Mouse (Mus musculus) C2C12 (cell line): ENCODE measurements around the gene Mgat4b. TPM values are rescaled to one million over a fixed set of nuclear protein-coding genes. Genes with fewer than 3 reads are reported as not detected.

ENCODE experiments used
- H3K27me3 ChIP-seq: one replicate; pipeline ENCODE4 v1.6.1; 2011; ENCODE audit not compliant: control insufficient read depth, insufficient read depth, insufficient read length
- H3K36me3 ChIP-seq: one replicate; pipeline ENCODE4 v1.6.1; 2011; ENCODE audit not compliant: control insufficient read depth, insufficient read depth
- H3K4me3 ChIP-seq: one replicate; pipeline ENCODE4 v1.5.1; 2011; ENCODE audit warnings: mild to moderate bottlenecking, control low read depth; ENCODE audit not compliant: poor library complexity, insufficient read depth, severe bottlenecking
- H3K79me2 ChIP-seq: one replicate; pipeline ENCODE4 v1.6.1; 2011; ENCODE audit not compliant: control insufficient read depth, insufficient read depth
- H3K79me3 ChIP-seq: one replicate; pipeline ENCODE4 v1.6.1; 2011; ENCODE audit warnings: low read depth, control low read depth
- H3ac ChIP-seq: one replicate; pipeline ENCODE3; 2011; ENCODE audit warnings: low read depth; ENCODE audit not compliant: control insufficient read depth, insufficient read length
- CEBPB ChIP-seq: IDR thresholded peaks from one replicate; pipeline ENCODE4 v1.6.1; 2011; ENCODE audit warnings: low read depth, mild to moderate bottlenecking, control low read depth, moderate library complexity
- CTCF ChIP-seq: IDR thresholded peaks from one replicate; pipeline ENCODE4 v1.5.1; 2011; ENCODE audit not compliant: control insufficient read depth, insufficient read depth, insufficient read length
- FOSL1 ChIP-seq: IDR thresholded peaks from one replicate; pipeline ENCODE4 v1.8.0; 2011; ENCODE audit warnings: mild to moderate bottlenecking, low read length; ENCODE audit not compliant: poor library complexity, insufficient read depth, severe bottlenecking
- MAX ChIP-seq: IDR thresholded peaks from one replicate; pipeline ENCODE4 v1.6.1; 2011; ENCODE audit warnings: mild to moderate bottlenecking, control low read depth
- MYOD1 ChIP-seq: IDR thresholded peaks from one replicate; pipeline ENCODE4 v1.6.1; 2011; ENCODE audit warnings: low read depth; ENCODE audit not compliant: control insufficient read depth, insufficient read length
- MYOG ChIP-seq: IDR thresholded peaks from one replicate; pipeline ENCODE4 v1.6.1; 2011; ENCODE audit not compliant: control insufficient read depth, insufficient read length; ENCODE audit errors: extremely low read depth
- USF1 ChIP-seq: IDR thresholded peaks from one replicate; pipeline ENCODE4 v1.6.1; 2011; ENCODE audit warnings: low read depth, mild to moderate bottlenecking, control low read depth, moderate library complexity
- microRNA-seq: library from miRNA; unstranded; fragments of <30 nt; microRNA quantifications from one replicate; pipeline ENCODE4, GENCODE M21; 2019; ENCODE audit warnings: borderline microRNAs expressed
- polyA plus RNA-seq: library from polyadenylated mRNA; unstranded; fragments of >200 nt; fragmentation: generic; extraction: Trizol; gene quantifications from one replicate; pipeline ENCODE4 v1.2.1, GENCODE M21; 2012; ENCODE audit warnings: missing spikeins

Gene Mgat4b
- polyA plus RNA-seq, 1 experiment: 139 TPM

DNA sequence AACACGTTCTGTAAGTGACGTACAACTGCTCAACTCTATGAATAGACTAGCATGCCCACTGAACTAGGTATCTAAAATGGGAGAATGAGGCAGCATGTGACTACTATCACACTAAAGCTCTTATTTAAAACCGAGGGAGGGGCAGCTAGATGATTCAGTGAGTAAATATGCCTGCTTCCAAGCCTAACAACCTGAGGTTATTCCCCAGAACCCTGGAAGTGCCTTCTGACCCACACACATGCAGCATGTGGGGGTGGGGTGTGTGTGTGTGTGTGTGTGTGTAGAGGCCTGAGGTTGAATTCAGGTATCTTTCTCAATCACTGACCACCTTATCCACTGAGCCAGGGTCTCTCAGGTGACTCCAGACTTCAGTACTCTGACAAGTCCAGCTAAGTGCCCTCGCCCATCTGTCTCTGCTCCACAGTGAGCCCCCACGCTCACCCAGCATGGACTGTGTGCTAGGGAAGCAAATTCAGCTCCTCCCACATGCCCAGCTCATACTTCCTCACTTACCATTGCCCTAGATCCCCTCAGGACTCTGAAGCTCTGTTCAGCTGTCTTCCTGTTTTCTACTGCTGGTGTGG is 65.0 kb downstream of the Mgat4b start:
- Histone ChIP-seq H3K36me3 (peaks cover 24% of the 10 kb centered on the region), H3K79me3 (peaks cover 76% of the 10 kb centered on the region), H3K4me3 (no peak overlapping the region), H3K79me2 (peaks cover 100% of the 10 kb centered on the region), H3ac (no peak overlapping the region), H3K27me3 (no peaks in the 10 kb centered on the region)
- TF ChIP-seq MYOG (no peak), CEBPB (no peak), USF1 (peak; percentile 91), MYOD1 (peak; percentile 38), MAX (peak; percentile 63), FOSL1 (peak; percentile 19), CTCF (no peak)

DNA sequence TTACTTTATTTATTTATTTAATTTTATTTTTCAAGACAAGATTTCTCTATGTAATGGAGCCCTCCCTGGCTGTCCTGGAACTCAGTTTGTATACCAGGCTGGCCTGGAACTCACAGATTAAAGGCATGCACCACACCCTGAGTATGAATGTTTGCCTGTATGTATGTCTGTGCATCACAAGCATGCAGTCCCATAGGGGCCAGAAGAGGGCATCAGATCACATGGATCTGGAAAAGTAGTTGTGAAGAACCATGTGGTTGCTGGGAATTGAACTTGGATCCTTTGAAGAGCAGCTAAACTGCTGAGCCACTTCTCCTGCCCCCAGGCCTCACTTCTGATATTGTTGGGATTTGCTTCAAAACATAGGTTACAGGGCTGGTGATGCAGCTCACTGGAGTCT is 66.3 kb downstream of the Mgat4b start:
- TF ChIP-seq CTCF (no peak), MYOD1 (no peak), FOSL1 (no peak), MAX (no peak), CEBPB (no peak), MYOG (no peak), USF1 (no peak)
- H3K4me3 ChIP-seq: no peak overlapping the region
- H3ac ChIP-seq: no peak overlapping the region
- H3K36me3 ChIP-seq: peaks cover 29% of the 10 kb centered on the region
- peaks cover 70% of the 10 kb centered on the region for H3K79me3 ChIP-seq
- H3K27me3 ChIP-seq: no peaks in the 10 kb centered on the region
- peaks cover 98% of the 10 kb centered on the region for H3K79me2 ChIP-seq

DNA sequence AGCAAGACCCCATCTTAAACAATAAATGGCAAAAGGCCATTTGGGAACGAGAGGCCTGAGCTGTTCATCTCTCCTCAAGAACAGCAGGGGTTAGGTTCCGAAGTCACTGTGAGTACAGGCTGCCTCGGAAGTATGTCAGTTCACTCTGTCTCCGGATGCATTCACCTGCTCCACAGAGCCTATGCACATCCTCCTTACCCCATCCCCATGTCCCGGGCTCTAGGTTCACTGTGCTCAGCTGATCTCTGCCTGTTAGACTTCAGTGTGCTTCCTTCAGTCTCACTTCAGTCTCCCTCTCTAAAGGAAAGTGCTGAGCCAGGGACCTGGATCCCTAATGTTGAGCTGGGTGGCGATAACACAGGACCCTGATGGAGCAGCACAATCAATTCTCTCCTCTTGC is 67.0 kb downstream of the Mgat4b start:
- Histone ChIP-seq H3K79me2 (peaks cover 97% of the 10 kb centered on the region), H3K4me3 (no peak overlapping the region), H3K27me3 (no peaks in the 10 kb centered on the region), H3K79me3 (peaks cover 69% of the 10 kb centered on the region), H3ac (no peak overlapping the region), H3K36me3 (peaks cover 28% of the 10 kb centered on the region)
- TF ChIP-seq MAX (no peak), MYOG (no peak), CTCF (no peak), MYOD1 (no peak), USF1 (no peak), CEBPB (no peak), FOSL1 (no peak)

DNA sequence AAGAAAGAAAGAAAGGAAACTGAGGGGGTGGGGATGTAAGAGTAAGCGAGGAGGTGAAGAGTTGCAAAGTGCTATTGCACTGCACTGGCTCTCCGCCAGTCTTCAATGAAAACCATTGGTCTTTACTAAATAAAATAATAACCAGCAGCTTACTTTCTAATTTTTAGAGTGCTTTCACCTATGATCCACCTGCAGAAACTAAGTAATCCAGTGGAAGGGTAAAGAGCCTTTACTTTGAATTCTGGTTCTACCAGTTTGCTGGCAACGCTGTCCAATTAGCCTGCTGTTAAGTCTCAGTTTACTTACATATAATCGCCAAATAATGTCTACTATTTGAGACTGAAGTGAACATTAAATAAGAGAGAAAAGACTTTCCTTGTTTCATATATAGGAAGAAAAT is 68.3 kb downstream of the Mgat4b start:
- H3K27me3 ChIP-seq: no peaks in the 10 kb centered on the region
- no peak overlapping the region for H3ac ChIP-seq
- peaks cover 69% of the 10 kb centered on the region for H3K79me3 ChIP-seq
- TF ChIP-seq CEBPB (no peak), CTCF (no peak), FOSL1 (no peak), USF1 (no peak), MYOG (no peak), MAX (no peak), MYOD1 (no peak)
- H3K79me2 ChIP-seq: peaks cover 97% of the 10 kb centered on the region
- no peak overlapping the region for H3K4me3 ChIP-seq
- peaks cover 23% of the 10 kb centered on the region for H3K36me3 ChIP-seq

DNA sequence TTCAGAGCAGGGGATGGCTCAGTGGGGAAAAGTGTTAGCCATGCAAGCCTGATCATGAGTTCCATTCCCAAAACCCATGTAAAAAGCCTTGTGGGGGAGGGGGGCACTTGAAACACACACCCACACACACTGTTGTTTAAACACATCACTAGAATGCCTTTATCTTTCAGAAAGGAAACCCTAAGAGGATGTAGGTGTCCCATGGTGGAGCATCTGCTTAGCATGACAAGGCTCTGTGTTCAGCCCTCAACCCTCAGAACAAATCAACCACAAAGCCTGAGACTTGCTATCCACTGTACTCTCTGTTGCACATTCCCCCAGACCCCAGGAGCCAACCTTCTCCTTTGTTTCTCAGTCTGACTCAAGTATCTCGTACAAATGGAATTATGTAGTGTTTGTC is 69.4 kb downstream of the Mgat4b start:
- H3K36me3 ChIP-seq: peaks cover 29% of the 10 kb centered on the region
- no peaks in the 10 kb centered on the region for H3K27me3 ChIP-seq
- no peak for TF ChIP-seq MYOD1
- TF ChIP-seq MYOG: no peak
- no peak for TF ChIP-seq MAX
- TF ChIP-seq FOSL1: no peak
- no peak for TF ChIP-seq CEBPB
- no peak for TF ChIP-seq USF1
- TF ChIP-seq CTCF: no peak
- peaks cover 65% of the 10 kb centered on the region for H3K79me3 ChIP-seq
- peaks cover 97% of the 10 kb centered on the region for H3K79me2 ChIP-seq
- no peak overlapping the region for H3K4me3 ChIP-seq
- H3ac ChIP-seq: no peak overlapping the region

Small RNAs within 50 kb of the gene (microRNA-seq; reads per million reads assigned to microRNA genes)
- gene Mir6919: not detected

Other genes starting within 250 kb of the Mgat4b start
- not detected for gene Rnf130, start 185.5 kb upstream of the Mgat4b start, polyA plus RNA-seq
- gene Tbc1d9b, start 79.5 kb upstream of the Mgat4b start, polyA plus RNA-seq: 26.4 TPM
- gene Mrnip, start 36.4 kb upstream of the Mgat4b start, polyA plus RNA-seq: 4.7 TPM
- gene Sqstm1, start 63 bp upstream of the Mgat4b start, polyA plus RNA-seq: 660 TPM
- 1.3 TPM for gene Ltc4s, start 27.7 kb downstream of the Mgat4b start, polyA plus RNA-seq
- gene Maml1, start 81.4 kb downstream of the Mgat4b start, polyA plus RNA-seq: 14.8 TPM
- gene Canx, start 114.8 kb downstream of the Mgat4b start, polyA plus RNA-seq: 144 TPM
- not detected for gene Cby3, start 143.6 kb downstream of the Mgat4b start, polyA plus RNA-seq
- gene Hnrnph1, start 166.1 kb downstream of the Mgat4b start, polyA plus RNA-seq: 112 TPM
- 11.1 TPM for gene Rufy1, start 220.2 kb downstream of the Mgat4b start, polyA plus RNA-seq